Mouse (Mus musculus) ovary, postnatal 14 days (tissue): ENCODE results near the gene P2rx3.

Experiments used
- DNase-seq: peaks from one replicate; pipeline ENCODE4 v3.0.0; 2022; ENCODE audit warnings: low spot score

Gene P2rx3

DNA sequence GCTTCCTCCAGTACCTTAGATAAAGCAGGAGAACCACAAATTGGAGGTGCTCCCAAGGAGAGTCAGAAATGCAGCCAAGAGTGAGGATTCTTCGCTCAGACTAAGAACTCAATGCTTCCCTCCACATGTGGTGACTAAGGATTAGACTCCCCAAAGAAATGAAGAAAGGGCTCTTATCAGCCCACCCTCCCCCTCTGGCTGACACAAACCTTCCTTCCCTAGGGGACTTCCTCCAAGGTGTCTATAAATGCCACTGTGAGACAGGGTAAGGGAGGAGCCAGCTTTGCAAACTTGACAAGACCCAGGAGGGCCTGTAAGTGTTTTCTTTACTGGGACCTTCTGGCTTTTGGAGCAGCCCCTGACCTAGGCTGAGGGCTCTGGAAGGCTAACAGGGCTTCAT, 57.1 kb downstream of the P2rx3 start, which contains the start of gene Prg2:
TSS of gene Prg2 (plus strand) at position 274 of the 400 bp plus-strand sequence.
- DNase-seq, result no peak

DNA sequence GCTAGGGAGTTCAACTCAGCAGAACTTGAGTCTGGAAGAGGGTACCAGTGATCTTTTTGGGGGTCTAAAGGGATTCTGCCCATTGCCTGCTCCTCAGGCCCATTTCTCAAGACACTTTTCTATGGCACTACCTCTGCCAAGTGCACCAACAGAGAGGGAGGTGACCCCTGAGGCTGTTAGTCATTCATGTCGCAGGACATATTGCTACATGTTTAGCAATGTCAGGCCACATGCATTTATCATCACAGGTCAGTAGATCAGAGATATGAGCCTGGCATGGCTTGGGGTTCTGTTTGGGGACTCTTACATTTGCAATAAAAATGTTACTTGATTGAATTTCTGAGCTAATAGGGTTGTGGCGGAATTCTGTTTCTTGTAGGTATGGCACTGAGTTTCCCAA, 61.7 kb downstream of the P2rx3 start:
- DNase-seq, result no peak

DNA sequence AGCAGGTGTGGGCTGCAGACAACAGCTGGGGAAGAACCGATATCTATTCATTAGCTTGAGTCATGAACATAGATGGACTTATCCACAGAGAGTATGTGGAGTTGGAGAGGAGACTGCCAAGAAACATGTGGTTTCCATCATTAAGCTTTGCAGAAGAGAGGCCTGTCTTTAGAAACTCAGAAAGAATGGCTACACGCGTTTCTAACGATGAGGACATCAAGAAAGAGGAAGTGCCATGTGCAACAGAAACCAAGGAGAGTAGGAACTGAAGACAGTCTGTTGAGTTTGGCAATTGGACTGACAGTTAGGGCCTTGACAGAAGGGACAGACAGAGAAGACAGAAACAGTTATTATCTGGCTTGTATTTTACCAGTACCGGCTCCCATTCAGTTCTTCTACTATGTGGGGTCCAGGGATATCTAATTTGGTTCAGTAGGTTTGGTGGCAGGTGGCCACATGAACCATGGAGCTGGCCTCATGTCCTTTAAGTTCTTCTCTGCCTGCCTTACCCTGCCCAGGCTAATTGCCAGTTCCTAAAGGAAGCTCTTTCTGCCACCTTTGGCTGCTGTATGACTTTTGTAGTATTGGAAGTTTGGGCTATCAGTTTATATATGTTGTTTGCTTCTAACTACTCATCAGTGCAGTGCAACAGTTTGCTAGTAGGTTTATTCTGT, 69.8 kb downstream of the P2rx3 start:
- DNase-seq, result no peak

DNA sequence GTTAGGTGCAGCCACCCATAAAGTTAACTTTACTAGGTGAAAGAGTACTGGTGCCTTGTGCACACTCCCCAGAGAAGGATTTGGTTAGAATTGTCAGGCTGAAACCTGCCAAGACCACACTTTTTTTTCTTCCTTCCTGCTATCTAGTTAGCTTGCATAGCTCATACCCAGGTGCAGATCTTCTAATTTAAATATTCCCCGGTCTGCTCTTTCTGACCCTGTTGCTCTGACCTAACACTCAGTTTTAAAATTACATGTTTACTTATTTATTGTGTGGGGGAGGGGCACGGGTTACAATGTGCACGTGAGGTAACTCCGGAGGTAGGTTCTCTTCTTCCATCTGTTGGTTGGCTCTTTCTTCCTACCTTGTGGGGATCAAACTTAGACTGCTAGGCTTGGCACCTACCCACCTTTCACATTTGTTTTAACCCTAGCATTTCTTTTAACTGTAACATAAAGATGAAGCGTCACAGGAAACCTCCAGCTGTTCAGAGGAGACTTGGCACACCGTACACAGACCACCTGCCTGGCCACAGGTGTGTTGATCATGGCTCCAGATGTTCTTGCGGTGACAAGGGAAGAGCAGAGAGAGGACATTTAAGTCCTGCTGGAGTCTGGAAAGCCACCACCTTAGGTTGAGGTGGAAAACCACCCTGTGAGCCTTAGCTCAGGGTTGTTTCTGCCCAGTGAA, 73.0 kb downstream of the P2rx3 start:
- no peak for DNase-seq

DNA sequence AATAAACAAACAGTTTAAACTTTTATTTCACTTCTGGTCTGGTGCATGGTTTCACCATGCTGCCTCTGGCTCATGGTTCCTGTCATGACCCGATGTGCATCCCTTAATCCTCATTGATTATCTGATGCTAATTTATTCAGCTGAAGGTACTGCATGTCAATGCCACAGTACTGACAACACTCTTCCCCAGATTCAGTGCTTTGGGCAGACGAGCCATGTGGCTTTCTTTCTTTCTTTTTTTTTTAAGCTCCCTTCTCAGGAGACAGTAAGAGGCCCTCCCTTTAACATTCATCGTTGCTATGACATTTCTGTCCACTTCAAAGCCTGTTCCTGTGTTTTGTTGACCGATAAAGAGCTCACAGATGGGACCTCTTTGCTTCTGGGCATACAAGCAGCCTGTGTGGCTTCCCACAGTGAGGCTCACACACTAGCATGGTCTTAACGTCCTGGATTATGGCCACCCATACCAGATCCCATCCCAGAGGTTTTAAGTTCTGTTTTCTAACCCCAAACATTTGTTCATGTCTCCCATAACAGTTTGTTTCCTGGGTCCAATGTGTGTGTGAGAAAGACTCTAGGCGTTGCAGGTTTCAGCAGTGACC, 74.3 kb downstream of the P2rx3 start:
- no peak for DNase-seq

DNA sequence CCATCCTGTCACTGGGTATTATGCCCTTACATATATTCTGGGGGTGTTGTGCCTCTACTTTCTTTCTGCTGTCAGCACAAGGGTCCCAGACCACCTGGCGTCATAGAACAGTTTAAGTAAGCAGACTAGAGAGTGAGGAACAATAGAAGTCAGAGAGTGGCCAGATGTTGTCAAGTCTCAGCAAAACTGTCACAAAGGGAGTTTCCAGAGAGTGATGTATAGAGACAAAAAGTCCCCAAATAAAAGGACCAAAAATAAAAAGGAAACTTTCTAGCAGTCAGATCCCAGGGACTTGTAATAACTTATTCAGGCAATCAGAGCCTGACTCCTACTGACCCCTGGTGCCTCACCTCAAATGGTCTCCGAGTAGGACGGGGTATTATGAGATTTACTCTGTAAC, 75.4 kb downstream of the P2rx3 start:
- DNase-seq, result no peak

DNA sequence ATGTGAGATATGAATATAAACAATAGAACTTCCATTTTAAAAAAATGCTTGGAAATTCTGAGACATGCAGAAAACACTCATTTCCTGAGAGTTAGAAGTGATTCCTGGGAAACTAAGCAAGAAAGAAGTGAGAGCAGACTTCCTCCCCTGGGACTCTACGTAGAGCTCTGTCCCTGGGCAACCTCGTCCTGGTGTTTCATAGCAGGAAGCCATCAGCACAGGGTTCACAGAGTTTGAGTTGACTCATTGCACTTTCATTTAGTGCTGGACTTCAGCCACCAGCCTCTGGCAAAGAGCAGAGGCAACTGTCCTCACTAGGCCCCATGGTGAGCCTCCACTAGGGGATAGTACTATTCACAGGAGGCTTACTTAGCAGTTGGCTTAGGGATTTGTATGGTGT, 76.0 kb downstream of the P2rx3 start:
- DNase-seq, result peak; percentile 28

DNA sequence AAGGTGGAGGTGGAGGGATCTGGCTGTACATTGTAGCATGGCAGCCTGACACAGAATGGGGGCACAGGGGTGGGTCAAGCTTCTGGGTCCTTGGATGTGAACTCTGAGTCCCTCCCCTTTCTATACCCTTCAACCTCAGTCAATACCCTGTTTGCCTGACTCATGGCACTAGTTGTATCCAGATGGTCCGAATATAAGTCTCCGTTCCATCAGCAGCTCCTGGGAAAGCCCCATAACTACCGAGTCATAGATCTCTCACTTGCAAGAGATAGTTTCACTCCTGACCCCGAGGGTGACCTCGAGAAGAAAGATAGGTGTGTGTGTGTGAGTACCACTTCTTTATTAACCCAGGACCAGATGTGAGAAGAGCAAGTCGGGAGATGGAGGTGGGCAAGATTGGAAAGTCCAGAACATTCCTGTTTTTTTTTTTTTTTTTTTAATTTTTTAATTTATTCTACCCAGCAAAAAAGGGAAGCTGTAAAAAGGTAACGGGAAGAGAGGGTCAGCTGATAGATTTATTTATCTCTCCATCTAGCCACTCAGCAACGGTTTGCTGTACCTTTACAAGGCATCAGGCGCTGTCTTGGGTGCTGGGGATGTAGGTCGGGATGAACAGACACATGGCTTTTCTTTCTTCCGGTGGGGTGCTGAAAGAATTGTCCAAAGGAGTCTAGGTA, 78.5 kb downstream of the P2rx3 start:
- DNase-seq, result no peak

DNA sequence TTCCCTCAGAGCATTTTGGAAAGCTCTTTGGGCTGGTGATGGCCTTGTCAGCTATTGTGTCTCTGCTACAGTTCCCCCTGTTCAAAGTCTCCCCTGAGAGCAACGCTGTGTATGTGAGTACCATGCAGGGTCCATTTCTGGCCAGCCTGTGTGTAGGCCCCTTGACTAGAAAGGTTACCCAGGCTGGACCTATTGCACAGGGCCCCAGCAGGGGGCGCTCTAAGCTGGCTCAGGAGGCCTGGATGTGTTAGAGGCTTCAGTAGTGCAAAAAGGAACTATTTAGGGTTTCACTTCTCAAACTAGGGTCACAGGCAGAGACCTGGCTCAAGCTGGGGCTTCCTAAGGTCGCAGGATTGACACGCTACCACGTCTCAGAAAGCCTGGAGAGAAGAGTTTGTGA, 81.0 kb downstream of the P2rx3 start:
- DNase-seq, result peak; percentile 57

DNA sequence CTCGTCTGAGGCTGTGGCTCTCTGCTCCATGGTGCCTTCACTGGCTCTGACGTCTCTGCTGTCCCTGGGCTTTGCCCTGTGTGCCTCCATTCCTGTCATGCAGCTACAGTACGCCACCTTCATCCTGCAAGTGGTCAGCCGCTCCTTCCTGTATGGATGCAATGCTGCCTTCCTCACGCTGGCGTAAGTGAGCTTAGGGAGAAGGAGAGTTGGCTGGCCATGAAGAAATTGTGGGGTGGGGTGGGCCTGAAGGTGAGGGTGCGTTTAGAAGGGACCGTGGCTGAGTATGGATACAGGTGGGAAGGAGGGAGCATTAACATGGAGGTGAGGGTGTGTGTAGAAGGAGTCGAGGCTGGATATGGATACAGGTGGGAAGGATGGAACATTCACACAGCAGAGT, 81.8 kb downstream of the P2rx3 start:
- no peak for DNase-seq

DNA sequence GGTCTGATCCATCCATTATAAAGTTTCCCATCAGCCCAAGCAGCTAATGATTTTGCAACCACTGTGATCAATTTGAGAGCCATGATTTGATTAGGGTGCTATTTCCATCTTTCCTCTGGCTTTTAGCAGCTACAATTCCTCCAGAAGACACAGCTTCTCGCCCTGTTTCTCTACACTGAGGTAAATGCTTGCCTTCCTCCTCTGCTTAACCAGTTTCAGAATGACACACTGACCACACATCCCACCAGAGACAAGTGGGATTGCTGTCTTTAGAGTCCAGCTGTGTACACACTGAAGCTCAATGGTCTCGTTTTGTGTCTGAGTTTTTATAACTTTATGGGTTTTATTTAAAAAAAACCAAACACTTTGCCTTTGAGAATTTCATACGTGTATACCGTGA, 84.6 kb downstream of the P2rx3 start:
- DNase-seq, result no peak

DNA sequence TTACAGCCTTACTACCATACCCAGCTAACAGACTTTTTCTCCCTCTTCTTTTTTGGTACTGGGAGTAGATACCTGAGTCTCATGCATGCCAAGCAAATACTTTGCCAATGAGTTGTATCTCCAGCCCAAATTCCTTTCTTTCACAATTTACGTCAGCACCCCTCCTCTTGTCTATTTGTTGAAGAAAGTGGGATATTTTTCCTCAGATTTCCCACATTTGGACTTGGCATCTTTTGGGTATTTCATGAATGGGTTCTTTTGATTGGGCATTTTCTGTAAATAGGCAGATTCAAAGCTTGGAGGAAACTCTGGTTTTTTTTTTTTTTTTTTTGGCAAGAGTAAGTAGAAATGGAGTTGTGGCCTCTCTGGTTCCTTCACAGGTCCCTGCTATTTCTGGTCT, 85.0 kb downstream of the P2rx3 start:
- no peak for DNase-seq

DNA sequence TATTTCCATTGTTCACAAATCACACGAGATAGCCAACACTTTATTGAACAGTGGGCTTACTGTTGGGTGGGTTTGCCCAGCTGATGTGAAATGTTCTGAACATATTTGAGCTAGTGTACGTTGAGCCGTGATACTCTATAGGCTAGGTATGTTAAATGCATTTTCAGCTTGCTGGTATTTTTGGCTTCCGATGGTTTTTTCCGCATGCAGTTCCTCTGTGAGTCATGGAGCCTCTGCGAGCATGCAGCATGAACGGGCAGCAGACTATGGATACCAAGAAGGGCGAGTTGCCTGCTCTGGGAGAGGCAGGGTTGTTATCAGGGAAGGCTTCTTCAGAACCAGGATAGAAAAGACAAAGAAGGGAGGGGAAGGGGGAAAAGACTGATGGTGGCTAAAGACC, 86.2 kb downstream of the P2rx3 start:
- no peak for DNase-seq

DNA sequence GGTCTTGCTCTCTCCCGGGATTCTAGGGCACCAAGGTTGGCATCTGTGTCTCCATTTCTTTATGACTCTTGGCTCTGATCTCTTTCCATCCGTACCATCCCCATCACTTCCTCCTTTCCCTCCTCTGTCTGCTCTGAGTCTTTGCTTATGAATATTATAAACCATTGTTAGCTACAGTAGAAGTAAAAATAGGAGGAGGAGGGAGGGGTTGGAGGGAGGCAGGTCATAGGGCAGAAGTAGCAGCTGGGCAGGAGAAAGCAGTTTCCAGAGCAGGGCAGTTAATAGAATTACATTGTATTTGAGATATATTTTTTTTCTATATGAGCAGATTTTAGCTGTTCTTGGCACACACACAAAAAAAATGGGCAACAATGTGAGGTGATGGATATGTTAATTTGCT, 88.5 kb downstream of the P2rx3 start:
- no peak for DNase-seq
